Mouse (Mus musculus) forebrain, embryonic 14.5 days (tissue): Measurements from ENCODE around the gene Dnajc5. TPM values are rescaled to one million over a fixed set of nuclear protein-coding genes. Genes with fewer than 3 reads are reported as not detected.

Experiments
- ATAC-seq: fragments of 200-750 bp; cut with Nextera tagmentation; 2 replicates; pipeline ENCODE4 v1.8.0; 2017; ENCODE audit warnings: mild to moderate bottlenecking, moderate library complexity
- DNase-seq: peaks from one replicate; pipeline ENCODE4 v3.0.0-alpha.2; 2015; ENCODE audit warnings: low spot score
- H3K27ac ChIP-seq: fragments of 300-500 bp; sonication (generic); 2 replicates; pipeline ENCODE4 v1.5.1; 2014; ENCODE audit warnings: low read depth, mild to moderate bottlenecking, control low read depth, low read length, moderate library complexity
- H3K27me3 ChIP-seq: fragments of 300-500 bp; sonication (generic); replicated peaks from 2 replicates; pipeline ENCODE4 v1.6.1; 2014; ENCODE audit warnings: low read length, control low read depth, mixed read lengths; ENCODE audit not compliant: control insufficient read depth, insufficient read depth
- H3K36me3 ChIP-seq: fragments of 300-500 bp; sonication (generic); 2 replicates; pipeline ENCODE4 v1.6.1; 2014; ENCODE audit warnings: low read length, control low read depth; ENCODE audit not compliant: control insufficient read depth, insufficient read depth
- H3K4me1 ChIP-seq: fragments of 300-500 bp; sonication (generic); 2 replicates; pipeline ENCODE4 v1.6.1; 2014; ENCODE audit warnings: antibody characterized with exemption, low read length, control low read depth; ENCODE audit not compliant: control insufficient read depth, insufficient read depth
- H3K4me2 ChIP-seq: fragments of 300-500 bp; sonication (generic); 2 replicates; pipeline ENCODE4 v1.6.1; 2014; ENCODE audit warnings: mild to moderate bottlenecking, control low read depth, low read length
- H3K4me3 ChIP-seq: fragments of 300-500 bp; sonication (generic); 2 replicates; pipeline ENCODE4 v1.5.1; 2014; ENCODE audit warnings: low read depth, low read length, control low read depth
- H3K9ac ChIP-seq: fragments of 300-500 bp; sonication (generic); 2 replicates; pipeline ENCODE4 v1.6.1; 2014; ENCODE audit warnings: mild to moderate bottlenecking, low read length, control low read depth, moderate library complexity
- H3K9me3 ChIP-seq: fragments of 300-500 bp; sonication (generic); replicated peaks from 2 replicates; pipeline ENCODE4 v1.6.1; 2016; ENCODE audit warnings: low read length, control low read depth, mixed read lengths; ENCODE audit not compliant: control insufficient read depth
- WGBS: fragments of 180-500 bp; shearing (Covaris S2); extraction: QIAGEN DNeasy Blood & Tissue Kit; methylation state at CpG from one replicate; pipeline ENCODE4 v1.1.7; 2014; 5-methylcytosine and 5-hydroxymethylcytosine counted together
- polyA plus RNA-seq: library from polyadenylated mRNA; unstranded; fragments of >200 nt; fragmentation: Nextera tagmentation; extraction: Ambion mirVana; gene quantifications from 2 replicates; pipeline ENCODE4 v1.2.1, GENCODE M21; 2014

Gene Dnajc5
- 127 and 165 TPM in 2 replicates for polyA plus RNA-seq

GRCm38 (mm10) chr2:181520118-181520935 lies at the start of gene Dnajc5:
Gene Dnajc5, plus strand, starts transcription at chr2:181520485.
- ATAC-seq (peak; percentile 98), DNase-seq (peak; percentile 99)
- Histone ChIP-seq H3K4me1 (peaks cover 18% of the 10 kb centered on the region), H3K36me3 (peaks cover 22% of the 10 kb centered on the region), H3K27me3 (no peaks in the 10 kb centered on the region), H3K4me3 (peak within 1 kb of the TSS; percentile 95), H3K27ac (peak within 1 kb of the TSS; percentile 95), H3K9ac (peak within 1 kb of the TSS; percentile 94), H3K4me2 (peak within 1 kb of the TSS; percentile 66), H3K9me3 (no peaks in the 10 kb centered on the region)
- WGBS: under 1% methylated on average over 74 of the region's 74 CpGs

- WGBS: 60% methylated on average over 5 of the region's 5 CpGs
Observed at GRCm38 (mm10) chr2:181471246-181471645, 49.0 kb upstream of the Dnajc5 start.

GRCm38 (mm10) chr2:181472256-181472827 lies 47.9 kb upstream of the Dnajc5 start:
- DNase-seq: no peak
- WGBS: 95% methylated on average over 1 of the region's 1 CpGs
- no peak overlapping the region for H3K9ac ChIP-seq
- no peaks in the 10 kb centered on the region for H3K27me3 ChIP-seq
- no peak for ATAC-seq
- no peaks in the 10 kb centered on the region for H3K9me3 ChIP-seq
- no peaks in the 10 kb centered on the region for H3K36me3 ChIP-seq
- no peak overlapping the region for H3K27ac ChIP-seq
- no peak overlapping the region for H3K4me3 ChIP-seq
- H3K4me1 ChIP-seq: no peaks in the 10 kb centered on the region
- H3K4me2 ChIP-seq: no peak overlapping the region

More at GRCm38 (mm10) chr2:181471246-181471645, 49.0 kb upstream of the Dnajc5 start:
- Histone ChIP-seq H3K4me1 (no peaks in the 10 kb centered on the region), H3K9ac (no peak overlapping the region), H3K36me3 (no peaks in the 10 kb centered on the region), H3K4me2 (no peak overlapping the region), H3K4me3 (no peak overlapping the region), H3K27me3 (no peaks in the 10 kb centered on the region), H3K27ac (no peak overlapping the region), H3K9me3 (no peaks in the 10 kb centered on the region)
- no peak for DNase-seq
- ATAC-seq: no peak

- ATAC-seq (no peak), DNase-seq (no peak)
- no peak overlapping the region for H3K27ac ChIP-seq
- WGBS: 52% methylated on average over 2 of the region's 2 CpGs
- H3K4me1 ChIP-seq: no peaks in the 10 kb centered on the region
- H3K9me3 ChIP-seq: no peaks in the 10 kb centered on the region
- H3K4me2 ChIP-seq: no peak overlapping the region
- H3K4me3 ChIP-seq: no peak overlapping the region
- no peaks in the 10 kb centered on the region for H3K36me3 ChIP-seq
- no peaks in the 10 kb centered on the region for H3K27me3 ChIP-seq
- no peak overlapping the region for H3K9ac ChIP-seq
Observed at GRCm38 (mm10) chr2:181483120-181483519, 37.2 kb upstream of the Dnajc5 start.

- H3K27ac ChIP-seq: no peak overlapping the region
- no peaks in the 10 kb centered on the region for H3K9me3 ChIP-seq
- no peak overlapping the region for H3K4me3 ChIP-seq
- ATAC-seq: no peak
- DNase-seq: no peak
- no peaks in the 10 kb centered on the region for H3K27me3 ChIP-seq
- no peak overlapping the region for H3K9ac ChIP-seq
- no peaks in the 10 kb centered on the region for H3K36me3 ChIP-seq
- no peaks in the 10 kb centered on the region for H3K4me1 ChIP-seq
- no peak overlapping the region for H3K4me2 ChIP-seq
- 36% methylated on average over 7 of the region's 7 CpGs for WGBS
Observed at GRCm38 (mm10) chr2:181483562-181484318, 36.5 kb upstream of the Dnajc5 start.

- Histone ChIP-seq H3K27me3 (no peaks in the 10 kb centered on the region), H3K9ac (no peak overlapping the region), H3K4me2 (no peak overlapping the region), H3K4me1 (no peaks in the 10 kb centered on the region), H3K9me3 (no peaks in the 10 kb centered on the region), H3K36me3 (no peaks in the 10 kb centered on the region), H3K27ac (no peak overlapping the region), H3K4me3 (no peak overlapping the region)
- ATAC-seq (no peak), DNase-seq (no peak)
- WGBS: 85% methylated on average over 6 of the region's 6 CpGs
Observed at GRCm38 (mm10) chr2:181484456-181485233, 35.6 kb upstream of the Dnajc5 start.

GRCm38 (mm10) chr2:181485741-181486140 lies 34.5 kb upstream of the Dnajc5 start:
- DNase-seq: no peak
- Histone ChIP-seq H3K9me3 (no peaks in the 10 kb centered on the region), H3K9ac (no peak overlapping the region), H3K4me1 (no peaks in the 10 kb centered on the region), H3K4me2 (no peak overlapping the region), H3K27ac (no peak overlapping the region), H3K4me3 (no peak overlapping the region), H3K36me3 (no peaks in the 10 kb centered on the region), H3K27me3 (no peaks in the 10 kb centered on the region)
- no peak for ATAC-seq
- 37% methylated on average over 1 of the region's 1 CpGs for WGBS
